Mouse (Mus musculus) megakaryocyte, adult 5-6 weeks (primary cell): ENCODE measurements around the gene Adcy7. TPM values are rescaled to one million over a fixed set of nuclear protein-coding genes. Genes with fewer than 3 reads are reported as not detected.

Experiments used
- ATAC-seq: 2 replicates; pipeline ENCODE4 v1.8.0; 2016; ENCODE audit warnings: mild to moderate bottlenecking, inconsistent platforms; ENCODE audit not compliant: poor library complexity, severe bottlenecking
- total RNA-seq, 2 experiments: library from RNA; stranded (forward) in 1 of 2; stranded (reverse) in 1 of 2; fragments of 153-499, 151-499 nt in 1 of 2; fragments of 221-1000, 200-1000 nt in 1 of 2; gene quantifications; 2 replicates each; pipeline versions ENCODE4 v1.2.3 to v1.2.4; 2015 to 2017

The Adcy7 gene
- total RNA-seq, 2 experiments from 2014 or later = 43.5 to 70.3 TPM

- ATAC-seq = peak; percentile 38
Observed at GRCm38 (mm10) chr8:88297976-88298732, 26.0 kb downstream of the Adcy7 start.

- no peak for ATAC-seq
Observed at GRCm38 (mm10) chr8:88298733-88299103, 26.5 kb downstream of the Adcy7 start.

- ATAC-seq = peak; percentile 91
Observed at GRCm38 (mm10) chr8:88299907-88300603, 27.9 kb downstream of the Adcy7 start.

- ATAC-seq = no peak
Observed at GRCm38 (mm10) chr8:88301589-88302437, 29.6 kb downstream of the Adcy7 start.

- peak; percentile 65 for ATAC-seq
Observed at GRCm38 (mm10) chr8:88305814-88306213, 33.6 kb downstream of the Adcy7 start.

GRCm38 (mm10) chr8:88306511-88306910, 34.3 kb downstream of the Adcy7 start:
- 0 out of 2 replicates have a peak, but pooled peaks have one; percentile 36 for ATAC-seq

- no peak for ATAC-seq
Observed at GRCm38 (mm10) chr8:88307736-88308135, 35.5 kb downstream of the Adcy7 start.

- ATAC-seq = peak; percentile 81
Observed at GRCm38 (mm10) chr8:88309274-88309873, 37.2 kb downstream of the Adcy7 start.

GRCm38 (mm10) chr8:88309881-88310280, 37.7 kb downstream of the Adcy7 start:
- no peak for ATAC-seq

GRCm38 (mm10) chr8:88310286-88310685, 38.1 kb downstream of the Adcy7 start:
- no peak for ATAC-seq

GRCm38 (mm10) chr8:88312966-88313365, 40.8 kb downstream of the Adcy7 start:
- no peak for ATAC-seq

- ATAC-seq = no peak
Observed at GRCm38 (mm10) chr8:88313991-88314390, 41.8 kb downstream of the Adcy7 start.

- no peak for ATAC-seq
Observed at GRCm38 (mm10) chr8:88315302-88315701, 43.1 kb downstream of the Adcy7 start.

- ATAC-seq = no peak
Observed at GRCm38 (mm10) chr8:88316139-88316931, 44.1 kb downstream of the Adcy7 start.

GRCm38 (mm10) chr8:88317341-88317740, 45.1 kb downstream of the Adcy7 start:
- no peak for ATAC-seq

- ATAC-seq = no peak
Observed at GRCm38 (mm10) chr8:88318151-88318550, 45.9 kb downstream of the Adcy7 start.

- no peak for ATAC-seq
Observed at GRCm38 (mm10) chr8:88320134-88320533, 47.9 kb downstream of the Adcy7 start.

GRCm38 (mm10) chr8:88321387-88321786, 49.2 kb downstream of the Adcy7 start:
- no peak for ATAC-seq

GRCm38 (mm10) chr8:88323523-88323922, 51.3 kb downstream of the Adcy7 start:
- ATAC-seq = no peak

GRCm38 (mm10) chr8:88324760-88325159, 52.6 kb downstream of the Adcy7 start:
- ATAC-seq = no peak
